Mouse (Mus musculus) adrenal gland, postnatal 14 days (tissue): ENCODE data around the gene Atf6b. TPM values are rescaled to one million over a fixed set of nuclear protein-coding genes. Genes with fewer than 3 reads are reported as not detected.

ENCODE experiments used
- DNase-seq: peaks from one replicate; pipeline ENCODE4 v3.0.0; 2021; ENCODE audit warnings: mixed read lengths
- total RNA-seq: library from RNA; stranded (reverse); gene quantifications from 2 replicates; pipeline ENCODE4 v1.2.3, GENCODE M21; 2021

The Atf6b gene
- total RNA-seq, 1 experiment from 2014 or later = 43.5 TPM

- peak; percentile 95 for DNase-seq
These were observed 19.6 kb upstream of the Atf6b start for GRCm38 (mm10) chr17:34627093-34627942.

GRCm38 (mm10) chr17:34627943-34628643 is 18.9 kb upstream of the Atf6b start, which contains the start of gene Ppt2:
Ppt2 (minus strand) TSS chr17:34628510.
- peak; percentile 82 for DNase-seq

- no peak for DNase-seq
These were observed 18.3 kb upstream of the Atf6b start for GRCm38 (mm10) chr17:34628644-34628967.

GRCm38 (mm10) chr17:34629221-34629751 is 17.7 kb upstream of the Atf6b start, which contains the start of gene Prrt1:
Prrt1 (plus strand) TSS chr17:34629533.
- peak; percentile 21 for DNase-seq

GRCm38 (mm10) chr17:34629796-34630603 is 16.9 kb upstream of the Atf6b start:
- DNase-seq = no peak

GRCm38 (mm10) chr17:34630761-34631301 is 16.1 kb upstream of the Atf6b start:
- DNase-seq = peak; percentile 37

- DNase-seq = peak; percentile 6
These were observed 15.3 kb upstream of the Atf6b start for GRCm38 (mm10) chr17:34631647-34632046.

- peak; percentile 82 for DNase-seq
These were observed 14.7 kb upstream of the Atf6b start for GRCm38 (mm10) chr17:34632261-34632691.

- DNase-seq = peak; percentile 29
These were observed 11.3 kb upstream of the Atf6b start for GRCm38 (mm10) chr17:34635671-34636070.

GRCm38 (mm10) chr17:34637459-34637858 is 9.5 kb upstream of the Atf6b start:
- DNase-seq = no peak

GRCm38 (mm10) chr17:34639461-34640255 is 7.3 kb upstream of the Atf6b start:
- no peak for DNase-seq

- peak; percentile 65 for DNase-seq
These were observed 6.0 kb upstream of the Atf6b start for GRCm38 (mm10) chr17:34640778-34641601.

- DNase-seq = no peak
These were observed 5.0 kb upstream of the Atf6b start for GRCm38 (mm10) chr17:34641945-34642344.

- no peak for DNase-seq
These were observed 3.6 kb upstream of the Atf6b start for GRCm38 (mm10) chr17:34643379-34643778.

- DNase-seq = no peak
These were observed 3.0 kb upstream of the Atf6b start for GRCm38 (mm10) chr17:34643944-34644343.

GRCm38 (mm10) chr17:34644608-34645007 is 2.3 kb upstream of the Atf6b start, which contains the start of gene Fkbpl:
Fkbpl (plus strand) TSS chr17:34644764.
- DNase-seq = peak; percentile 96

GRCm38 (mm10) chr17:34645256-34645829 is 1.6 kb upstream of the Atf6b start:
- DNase-seq = no peak

GRCm38 (mm10) chr17:34645831-34646511 is 975 bp upstream of the Atf6b start:
- DNase-seq = no peak
